Mouse (Mus musculus): ENCODE results near the gene Rnf150. TPM values are rescaled to one million over a fixed set of nuclear protein-coding genes. Genes with fewer than 3 reads are reported as not detected.
A peak's percentile ranks its signal among the peaks of the same experiment; 100 is the strongest.

The Rnf150 gene
- polyA plus RNA-seq (2014; fragmentation: Nextera tagmentation; extraction: Ambion mirVana), result 1.6 and 1.7 TPM in 2 replicates

- Histone ChIP-seq H3K27ac (replicated peaks; ENCODE audit: low read depth, low read length) (peak within 1 kb of the TSS; percentile 62; the same call in 1 of the 2 replicates), H3K9me3 (ENCODE audit: control insufficient read depth, low read length) (no peaks in the 10 kb centered on the region), H3K27me3 (ENCODE audit: control insufficient read depth, insufficient read depth, low read length) (no peaks in the 10 kb centered on the region), H3K4me3 (ENCODE audit: low read depth, low read length) (peak within 1 kb of the TSS; percentile 82), H3K4me2 (ENCODE audit: low read depth, severe bottlenecking) (peak within 1 kb of the TSS; percentile 86), H3K36me3 (ENCODE audit: control insufficient read depth, insufficient read depth, low read length) (no peaks in the 10 kb centered on the region), H3K4me1 (ENCODE audit: control insufficient read depth, insufficient read depth, low read length) (0 out of 2 replicates have a peak, but pooled peaks cover 3% of the 10 kb centered on the region), H3K9ac (ENCODE audit: low read length) (peak within 1 kb of the TSS; percentile 88)
- ATAC-seq (ENCODE audit: insufficient number of reproducible peaks, low FRiP score, low TSS enrichment, low read depth), result peak; percentile 76; the same call in 1 of the 2 replicates
- peak; percentile 87 for DNase-seq (ENCODE audit: low spot score)
- WGBS, result under 1% methylated on average over 39 of the region's 39 CpGs
Measured at GRCm38 (mm10) chr8:82863041-82863744, at the start of gene Rnf150. TSS of gene Rnf150 (plus strand) at chr8:82863356.

GRCm38 (mm10) chr8:82826135-82827046 is 36.8 kb upstream of the Rnf150 start:
- Histone ChIP-seq H3K4me2 (ENCODE audit: low read depth, severe bottlenecking) (no peak overlapping the region), H3K9me3 (ENCODE audit: control insufficient read depth, low read length) (no peaks in the 10 kb centered on the region), H3K36me3 (ENCODE audit: control insufficient read depth, insufficient read depth, low read length) (no peaks in the 10 kb centered on the region), H3K4me3 (ENCODE audit: low read depth, low read length) (no peak overlapping the region), H3K27ac (replicated peaks; ENCODE audit: low read depth, low read length) (no peak overlapping the region), H3K4me1 (ENCODE audit: control insufficient read depth, insufficient read depth, low read length) (no peaks in the 10 kb centered on the region), H3K9ac (ENCODE audit: low read length) (no peak overlapping the region), H3K27me3 (ENCODE audit: control insufficient read depth, insufficient read depth, low read length) (no peaks in the 10 kb centered on the region)
- ATAC-seq (ENCODE audit: insufficient number of reproducible peaks, low FRiP score, low TSS enrichment, low read depth), result no peak
- 55% methylated on average over 11 of the region's 11 CpGs for WGBS
- DNase-seq (ENCODE audit: low spot score), result no peak

- WGBS, result 72% methylated on average over 3 of the region's 3 CpGs
- no peaks in the 10 kb centered on the region for H3K4me1 ChIP-seq (ENCODE audit: control insufficient read depth, insufficient read depth, low read length)
Measured at GRCm38 (mm10) chr8:82840415-82840814, 22.7 kb upstream of the Rnf150 start.

GRCm38 (mm10) chr8:82840963-82841362 is 22.2 kb upstream of the Rnf150 start:
- 50% methylated on average over 1 of the region's 1 CpGs for WGBS
- ATAC-seq (ENCODE audit: insufficient number of reproducible peaks, low FRiP score, low TSS enrichment, low read depth) (no peak), DNase-seq (ENCODE audit: low spot score) (no peak)
- Histone ChIP-seq H3K27ac (replicated peaks; ENCODE audit: low read depth, low read length) (no peak overlapping the region), H3K4me3 (ENCODE audit: low read depth, low read length) (no peak overlapping the region), H3K9ac (ENCODE audit: low read length) (no peak overlapping the region), H3K9me3 (ENCODE audit: control insufficient read depth, low read length) (no peaks in the 10 kb centered on the region), H3K4me1 (ENCODE audit: control insufficient read depth, insufficient read depth, low read length) (no peaks in the 10 kb centered on the region), H3K4me2 (ENCODE audit: low read depth, severe bottlenecking) (no peak overlapping the region), H3K27me3 (ENCODE audit: control insufficient read depth, insufficient read depth, low read length) (no peaks in the 10 kb centered on the region), H3K36me3 (ENCODE audit: control insufficient read depth, insufficient read depth, low read length) (no peaks in the 10 kb centered on the region)

More at GRCm38 (mm10) chr8:82840415-82840814, 22.7 kb upstream of the Rnf150 start:
- Histone ChIP-seq H3K9ac (ENCODE audit: low read length) (no peak overlapping the region), H3K4me2 (ENCODE audit: low read depth, severe bottlenecking) (no peak overlapping the region), H3K36me3 (ENCODE audit: control insufficient read depth, insufficient read depth, low read length) (no peaks in the 10 kb centered on the region), H3K9me3 (ENCODE audit: control insufficient read depth, low read length) (no peaks in the 10 kb centered on the region), H3K27ac (replicated peaks; ENCODE audit: low read depth, low read length) (no peak overlapping the region), H3K27me3 (ENCODE audit: control insufficient read depth, insufficient read depth, low read length) (no peaks in the 10 kb centered on the region), H3K4me3 (ENCODE audit: low read depth, low read length) (no peak overlapping the region)
- DNase-seq (ENCODE audit: low spot score), result no peak
- ATAC-seq (ENCODE audit: insufficient number of reproducible peaks, low FRiP score, low TSS enrichment, low read depth), result no peak

- H3K4me2 ChIP-seq (ENCODE audit: low read depth, severe bottlenecking), result no peak overlapping the region
Measured at GRCm38 (mm10) chr8:82841520-82842142, 21.5 kb upstream of the Rnf150 start.

GRCm38 (mm10) chr8:82843697-82844096 is 19.5 kb upstream of the Rnf150 start:
- Histone ChIP-seq H3K4me1 (ENCODE audit: control insufficient read depth, insufficient read depth, low read length) (no peaks in the 10 kb centered on the region), H3K27me3 (ENCODE audit: control insufficient read depth, insufficient read depth, low read length) (no peaks in the 10 kb centered on the region), H3K9ac (ENCODE audit: low read length) (no peak overlapping the region), H3K27ac (replicated peaks; ENCODE audit: low read depth, low read length) (no peak overlapping the region), H3K4me3 (ENCODE audit: low read depth, low read length) (no peak overlapping the region), H3K9me3 (ENCODE audit: control insufficient read depth, low read length) (no peaks in the 10 kb centered on the region), H3K36me3 (ENCODE audit: control insufficient read depth, insufficient read depth, low read length) (no peaks in the 10 kb centered on the region), H3K4me2 (ENCODE audit: low read depth, severe bottlenecking) (no peak overlapping the region)
- no peak for DNase-seq (ENCODE audit: low spot score)
- no peak for ATAC-seq (ENCODE audit: insufficient number of reproducible peaks, low FRiP score, low TSS enrichment, low read depth)
- 28% methylated on average over 1 of the region's 1 CpGs for WGBS

More at GRCm38 (mm10) chr8:82841520-82842142, 21.5 kb upstream of the Rnf150 start:
- H3K9me3 ChIP-seq (ENCODE audit: control insufficient read depth, low read length), result no peaks in the 10 kb centered on the region
- no peaks in the 10 kb centered on the region for H3K36me3 ChIP-seq (ENCODE audit: control insufficient read depth, insufficient read depth, low read length)
- H3K4me3 ChIP-seq (ENCODE audit: low read depth, low read length), result no peak overlapping the region
- H3K27me3 ChIP-seq (ENCODE audit: control insufficient read depth, insufficient read depth, low read length), result no peaks in the 10 kb centered on the region
- H3K4me1 ChIP-seq (ENCODE audit: control insufficient read depth, insufficient read depth, low read length), result no peaks in the 10 kb centered on the region
- H3K9ac ChIP-seq (ENCODE audit: low read length), result no peak overlapping the region
- no peak overlapping the region for H3K27ac ChIP-seq (replicated peaks; ENCODE audit: low read depth, low read length)
- no peak for DNase-seq (ENCODE audit: low spot score)
- WGBS, result 55% methylated on average over 6 of the region's 6 CpGs
- no peak for ATAC-seq (ENCODE audit: insufficient number of reproducible peaks, low FRiP score, low TSS enrichment, low read depth)

- Histone ChIP-seq H3K4me3 (ENCODE audit: low read depth, low read length) (no peak overlapping the region), H3K27ac (replicated peaks; ENCODE audit: low read depth, low read length) (no peak overlapping the region), H3K9me3 (ENCODE audit: control insufficient read depth, low read length) (no peaks in the 10 kb centered on the region), H3K9ac (ENCODE audit: low read length) (no peak overlapping the region), H3K27me3 (ENCODE audit: control insufficient read depth, insufficient read depth, low read length) (no peaks in the 10 kb centered on the region), H3K4me1 (ENCODE audit: control insufficient read depth, insufficient read depth, low read length) (no peaks in the 10 kb centered on the region), H3K4me2 (ENCODE audit: low read depth, severe bottlenecking) (no peak overlapping the region), H3K36me3 (ENCODE audit: control insufficient read depth, insufficient read depth, low read length) (no peaks in the 10 kb centered on the region)
- DNase-seq (ENCODE audit: low spot score) (no peak), ATAC-seq (ENCODE audit: insufficient number of reproducible peaks, low FRiP score, low TSS enrichment, low read depth) (no peak)
- WGBS, result 33% methylated on average over 1 of the region's 1 CpGs
Measured at GRCm38 (mm10) chr8:82844413-82844812, 18.7 kb upstream of the Rnf150 start.

GRCm38 (mm10) chr8:82846098-82846497 is 17.1 kb upstream of the Rnf150 start:
- H3K4me3 ChIP-seq (ENCODE audit: low read depth, low read length), result no peak overlapping the region
- WGBS, result 68% methylated on average over 2 of the region's 2 CpGs
- no peak for ATAC-seq (ENCODE audit: insufficient number of reproducible peaks, low FRiP score, low TSS enrichment, low read depth)
- H3K9ac ChIP-seq (ENCODE audit: low read length), result no peak overlapping the region
- H3K27ac ChIP-seq (replicated peaks; ENCODE audit: low read depth, low read length), result no peak overlapping the region
- H3K27me3 ChIP-seq (ENCODE audit: control insufficient read depth, insufficient read depth, low read length), result no peaks in the 10 kb centered on the region
- H3K36me3 ChIP-seq (ENCODE audit: control insufficient read depth, insufficient read depth, low read length), result no peaks in the 10 kb centered on the region
- H3K4me2 ChIP-seq (ENCODE audit: low read depth, severe bottlenecking), result no peak overlapping the region
- H3K4me1 ChIP-seq (ENCODE audit: control insufficient read depth, insufficient read depth, low read length), result no peaks in the 10 kb centered on the region
- no peak for DNase-seq (ENCODE audit: low spot score)
- no peaks in the 10 kb centered on the region for H3K9me3 ChIP-seq (ENCODE audit: control insufficient read depth, low read length)

All from limb, embryonic 11.5 days (tissue).